Mouse (Mus musculus): ENCODE data around the gene Ccdc107. TPM values are rescaled to one million over a fixed set of nuclear protein-coding genes. Genes with fewer than 3 reads are reported as not detected.

The Ccdc107 gene
- polyA plus RNA-seq, 1 experiment from 2014 or later = 69.1 TPM

DNA sequence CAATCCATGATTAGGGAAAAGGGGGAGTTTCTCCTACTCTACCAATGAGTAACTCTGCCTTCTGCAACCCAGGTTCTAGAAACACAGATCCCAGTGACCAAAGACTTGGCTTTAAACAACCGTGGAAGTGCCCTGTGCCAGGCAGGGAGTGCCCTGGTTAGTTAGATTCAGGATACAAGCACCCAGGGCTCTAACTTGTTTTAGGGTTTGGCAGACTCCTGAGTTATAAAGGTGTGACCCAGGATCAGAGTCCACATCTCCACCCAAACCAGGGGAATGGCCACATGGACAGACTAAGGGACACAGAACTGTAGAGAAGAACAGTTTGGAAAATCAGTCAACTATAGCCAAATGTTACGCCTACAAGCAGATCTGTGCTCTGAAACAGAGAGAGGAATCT lies 10.3 kb downstream of the Ccdc107 start:
- Histone ChIP-seq H3K36me3 (ENCODE audit: control insufficient read depth, insufficient read depth, low read length) (no peaks in the 10 kb centered on the region), H3K9me3 (replicated peaks; ENCODE audit: control insufficient read depth, low read length) (no peaks in the 10 kb centered on the region), H3K4me2 (ENCODE audit: low read length) (no peak overlapping the region), H3K27ac (ENCODE audit: low read depth, low read length) (no peak overlapping the region), H3K27me3 (replicated peaks; ENCODE audit: control insufficient read depth, insufficient read depth, low read length) (peaks cover 5% of the 10 kb centered on the region), H3K4me1 (ENCODE audit: control insufficient read depth, insufficient read depth, low read length) (peaks cover 10% of the 10 kb centered on the region), H3K9ac (ENCODE audit: low read length) (no peak overlapping the region), H3K4me3 (ENCODE audit: low read depth, low read length) (no peak overlapping the region)
- DNase-seq (ENCODE audit: low spot score) = no peak
- 81% methylated on average over 2 of the region's 2 CpGs for WGBS
- ATAC-seq = no peak

DNA sequence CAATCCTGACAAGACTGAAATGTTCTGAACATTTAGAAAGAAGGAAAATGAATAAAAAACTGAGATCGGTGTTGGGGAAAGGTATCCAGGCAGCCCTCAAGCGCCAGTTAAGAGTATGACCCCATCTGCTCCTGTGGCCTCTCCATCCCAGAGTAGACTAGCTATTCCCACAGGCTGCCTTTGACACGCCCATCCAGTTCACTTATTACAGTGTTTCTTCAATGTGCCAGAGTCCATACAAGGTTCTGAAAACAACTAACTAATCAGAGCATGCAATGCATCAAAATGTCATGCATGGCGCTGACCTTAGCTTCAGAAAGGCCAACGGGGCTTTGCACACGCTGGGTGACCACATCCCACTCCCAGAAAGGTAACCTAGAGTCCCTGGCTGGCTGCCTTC lies 10.8 kb downstream of the Ccdc107 start:
- H3K9ac ChIP-seq (ENCODE audit: low read length) = no peak overlapping the region
- H3K9me3 ChIP-seq (replicated peaks; ENCODE audit: control insufficient read depth, low read length) = no peaks in the 10 kb centered on the region
- H3K4me2 ChIP-seq (ENCODE audit: low read length) = no peak overlapping the region
- 86% methylated on average over 6 of the region's 6 CpGs for WGBS
- no peak overlapping the region for H3K27ac ChIP-seq (ENCODE audit: low read depth, low read length)
- no peak overlapping the region for H3K4me3 ChIP-seq (ENCODE audit: low read depth, low read length)
- ATAC-seq (no peak), DNase-seq (ENCODE audit: low spot score) (no peak)
- no peaks in the 10 kb centered on the region for H3K36me3 ChIP-seq (ENCODE audit: control insufficient read depth, insufficient read depth, low read length)
- peaks cover 5% of the 10 kb centered on the region for H3K27me3 ChIP-seq (replicated peaks; ENCODE audit: control insufficient read depth, insufficient read depth, low read length)
- H3K4me1 ChIP-seq (ENCODE audit: control insufficient read depth, insufficient read depth, low read length) = peaks cover 11% of the 10 kb centered on the region

DNA sequence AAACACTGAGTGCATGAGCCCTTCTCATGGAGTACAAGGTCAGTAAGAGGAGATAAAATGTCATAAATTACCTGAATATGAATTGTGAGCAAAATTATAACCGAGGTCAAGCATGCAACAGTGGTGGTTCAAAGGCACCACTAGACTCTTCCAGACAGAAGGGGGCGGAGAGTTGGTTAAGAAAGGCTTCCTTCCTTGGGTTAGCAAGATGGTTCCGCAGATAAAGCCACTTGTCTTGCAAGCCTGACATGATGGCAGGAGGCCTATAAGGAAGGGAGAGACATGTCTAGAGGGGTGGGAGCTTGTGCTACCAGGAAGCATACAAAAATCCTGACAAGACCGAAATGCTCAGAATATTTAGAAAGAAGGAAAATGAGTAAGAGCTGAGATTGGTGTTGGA lies 11.6 kb downstream of the Ccdc107 start:
- no peaks in the 10 kb centered on the region for H3K36me3 ChIP-seq (ENCODE audit: control insufficient read depth, insufficient read depth, low read length)
- H3K27me3 ChIP-seq (replicated peaks; ENCODE audit: control insufficient read depth, insufficient read depth, low read length) = peaks cover 9% of the 10 kb centered on the region
- DNase-seq (ENCODE audit: low spot score) = no peak

DNA sequence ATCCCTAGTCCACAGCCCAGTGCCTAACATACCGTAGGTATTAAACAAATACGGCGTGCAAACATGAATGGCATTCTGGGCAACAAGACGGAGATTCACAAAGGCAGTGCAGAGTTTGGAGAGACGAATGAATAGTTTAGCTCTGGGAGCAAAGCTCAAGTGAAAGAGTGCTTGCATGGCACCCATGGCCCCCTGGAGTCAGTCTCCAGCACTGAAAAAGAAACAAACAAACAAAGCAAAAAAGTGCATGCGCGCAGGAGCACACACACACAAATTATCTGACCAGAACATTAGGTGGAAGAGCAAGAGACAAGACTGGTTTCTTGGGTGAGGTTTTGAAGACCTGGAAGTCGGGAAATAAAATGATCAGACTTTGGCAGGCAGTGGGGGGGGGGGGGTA lies 13.4 kb downstream of the Ccdc107 start:
- DNase-seq (ENCODE audit: low spot score) = no peak
- Histone ChIP-seq H3K9ac (ENCODE audit: low read length) (no peak overlapping the region), H3K27ac (ENCODE audit: low read depth, low read length) (no peak overlapping the region), H3K4me1 (ENCODE audit: control insufficient read depth, insufficient read depth, low read length) (peaks cover 15% of the 10 kb centered on the region), H3K36me3 (ENCODE audit: control insufficient read depth, insufficient read depth, low read length) (no peaks in the 10 kb centered on the region), H3K4me2 (ENCODE audit: low read length) (no peak overlapping the region), H3K9me3 (replicated peaks; ENCODE audit: control insufficient read depth, low read length) (no peaks in the 10 kb centered on the region), H3K27me3 (replicated peaks; ENCODE audit: control insufficient read depth, insufficient read depth, low read length) (peaks cover 9% of the 10 kb centered on the region), H3K4me3 (ENCODE audit: low read depth, low read length) (no peak overlapping the region)
- 62% methylated on average over 8 of the region's 8 CpGs for WGBS
- ATAC-seq = no peak

More for the DNA sequence above, 11.6 kb downstream of the Ccdc107 start:
- Histone ChIP-seq H3K4me2 (ENCODE audit: low read length) (no peak overlapping the region), H3K4me1 (ENCODE audit: control insufficient read depth, insufficient read depth, low read length) (peaks cover 13% of the 10 kb centered on the region), H3K9ac (ENCODE audit: low read length) (no peak overlapping the region), H3K4me3 (ENCODE audit: low read depth, low read length) (no peak overlapping the region), H3K9me3 (replicated peaks; ENCODE audit: control insufficient read depth, low read length) (no peaks in the 10 kb centered on the region), H3K27ac (ENCODE audit: low read depth, low read length) (no peak overlapping the region)
- 87% methylated on average over 4 of the region's 4 CpGs for WGBS
- ATAC-seq = no peak

DNA sequence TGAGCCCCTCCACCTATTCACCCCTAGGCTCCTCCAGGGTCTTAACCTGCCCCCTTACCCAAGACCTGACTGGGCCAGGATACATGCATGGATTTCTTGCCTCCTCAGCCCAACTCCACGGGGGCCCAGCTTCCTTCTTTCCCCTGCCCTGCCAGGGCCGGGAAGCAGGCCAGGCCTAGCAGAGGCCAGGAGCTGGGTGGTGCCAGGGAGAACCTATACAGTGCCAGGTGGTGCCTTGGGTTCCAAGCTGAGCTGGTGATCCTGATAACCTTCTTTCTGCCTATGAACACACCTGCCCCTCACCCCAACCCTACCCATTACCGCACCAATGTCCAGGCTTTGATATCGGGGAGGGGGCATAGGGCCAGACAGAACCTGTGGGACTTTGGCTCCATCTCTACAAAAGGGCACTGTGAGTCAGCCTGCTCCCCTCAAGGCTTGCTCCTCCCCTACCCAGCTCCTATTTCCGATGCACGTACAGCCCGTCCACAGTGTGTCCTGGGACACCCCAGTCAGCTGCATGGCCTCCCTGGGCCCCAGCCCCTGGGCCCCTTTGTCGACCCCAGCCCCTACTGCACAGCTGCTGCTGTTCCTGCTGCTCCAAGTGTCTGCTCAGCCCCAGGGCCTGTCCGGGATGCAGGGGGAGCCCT lies 14.0 kb downstream of the Ccdc107 start, which contains the start of gene Car9:
Car9 (plus strand) TSS at position 431 of the 650 bp plus-strand sequence.
- Histone ChIP-seq H3K9ac (ENCODE audit: low read length) (no peak within 1 kb of the TSS), H3K4me3 (ENCODE audit: low read depth, low read length) (no peak within 1 kb of the TSS), H3K27me3 (replicated peaks; ENCODE audit: control insufficient read depth, insufficient read depth, low read length) (peaks cover 9% of the 10 kb centered on the region), H3K4me1 (ENCODE audit: control insufficient read depth, insufficient read depth, low read length) (peaks cover 15% of the 10 kb centered on the region), H3K36me3 (ENCODE audit: control insufficient read depth, insufficient read depth, low read length) (no peaks in the 10 kb centered on the region), H3K4me2 (ENCODE audit: low read length) (peak within 1 kb of the TSS; percentile 46), H3K27ac (ENCODE audit: low read depth, low read length) (no peak within 1 kb of the TSS), H3K9me3 (replicated peaks; ENCODE audit: control insufficient read depth, low read length) (no peaks in the 10 kb centered on the region)
- 56% methylated on average over 9 of the region's 9 CpGs for WGBS
- no peak for DNase-seq (ENCODE audit: low spot score)
- no peak for ATAC-seq

DNA sequence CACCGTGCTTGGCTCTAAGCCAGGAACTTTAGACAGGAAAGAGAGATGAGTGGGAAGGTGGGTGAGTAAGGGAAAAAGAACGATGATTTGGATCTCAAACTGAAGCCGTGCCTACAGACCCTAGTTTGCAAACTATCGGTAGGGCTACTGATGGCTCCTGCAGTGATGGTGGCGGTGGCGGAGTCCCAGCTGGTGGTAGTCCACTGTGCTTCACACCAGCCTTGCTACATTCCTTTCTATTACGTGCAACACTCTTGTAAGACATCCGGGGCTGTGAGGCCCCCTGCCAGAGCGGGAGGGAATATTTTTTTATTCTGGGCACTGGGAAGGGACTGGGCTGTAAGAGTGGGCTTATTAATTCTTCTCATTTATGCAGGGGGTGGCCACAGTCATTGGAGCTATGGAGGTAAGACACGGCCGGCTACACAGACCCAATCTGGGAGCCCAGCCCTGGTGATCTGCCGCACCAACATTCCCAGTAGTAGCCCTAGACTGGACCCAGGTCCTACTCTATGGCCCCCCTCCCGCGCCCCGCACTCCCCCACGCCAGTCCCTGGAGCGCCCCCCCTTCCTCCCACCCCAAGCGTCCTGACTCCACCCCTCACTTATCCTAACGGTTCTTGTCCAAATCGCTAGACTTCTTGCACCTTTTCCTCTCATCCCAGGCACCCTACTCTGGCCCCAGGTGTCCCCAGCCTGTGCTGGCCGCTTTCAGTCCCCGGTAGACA lies 15.4 kb downstream of the Ccdc107 start:
- peak overlapping the region; percentile 46 for H3K4me2 ChIP-seq (ENCODE audit: low read length)
- H3K27ac ChIP-seq (ENCODE audit: low read depth, low read length) = no peak overlapping the region
- DNase-seq (ENCODE audit: low spot score) (no peak), ATAC-seq (no peak)
- peaks cover 9% of the 10 kb centered on the region for H3K27me3 ChIP-seq (replicated peaks; ENCODE audit: control insufficient read depth, insufficient read depth, low read length)
- peak overlapping the region; percentile 21; the same call in 1 of the 2 replicates for H3K9ac ChIP-seq (ENCODE audit: low read length)
- H3K36me3 ChIP-seq (ENCODE audit: control insufficient read depth, insufficient read depth, low read length) = no peaks in the 10 kb centered on the region
- H3K4me1 ChIP-seq (ENCODE audit: control insufficient read depth, insufficient read depth, low read length) = peaks cover 15% of the 10 kb centered on the region
- no peaks in the 10 kb centered on the region for H3K9me3 ChIP-seq (replicated peaks; ENCODE audit: control insufficient read depth, low read length)
- peak overlapping the region; percentile 18 for H3K4me3 ChIP-seq (ENCODE audit: low read depth, low read length)
- WGBS = 10% methylated on average over 21 of the region's 22 CpGs

DNA sequence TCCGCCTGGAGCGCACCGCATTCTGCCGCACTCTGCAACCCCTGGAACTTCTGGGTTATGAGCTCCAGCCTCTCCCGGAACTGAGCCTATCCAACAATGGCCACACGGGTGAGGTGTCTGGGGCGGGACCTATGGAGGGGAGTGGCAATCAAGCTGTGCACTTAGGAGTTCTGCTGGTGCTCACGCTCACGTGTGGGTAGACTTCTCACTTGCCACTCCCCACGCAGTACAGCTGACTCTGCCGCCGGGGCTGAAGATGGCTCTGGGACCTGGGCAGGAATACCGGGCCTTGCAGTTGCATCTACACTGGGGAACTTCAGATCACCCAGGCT lies 15.9 kb downstream of the Ccdc107 start:
- no peaks in the 10 kb centered on the region for H3K9me3 ChIP-seq (replicated peaks; ENCODE audit: control insufficient read depth, low read length)
- DNase-seq (ENCODE audit: low spot score) (no peak), ATAC-seq (peak; percentile 46; the same call in 1 of the 2 replicates)
- peak overlapping the region; percentile 21; the same call in 1 of the 2 replicates for H3K9ac ChIP-seq (ENCODE audit: low read length)
- H3K4me1 ChIP-seq (ENCODE audit: control insufficient read depth, insufficient read depth, low read length) = peaks cover 15% of the 10 kb centered on the region
- peak overlapping the region; percentile 46 for H3K4me2 ChIP-seq (ENCODE audit: low read length)
- H3K27me3 ChIP-seq (replicated peaks; ENCODE audit: control insufficient read depth, insufficient read depth, low read length) = peaks cover 9% of the 10 kb centered on the region
- H3K4me3 ChIP-seq (ENCODE audit: low read depth, low read length) = peak overlapping the region; percentile 18
- no peak overlapping the region for H3K27ac ChIP-seq (ENCODE audit: low read depth, low read length)
- WGBS = 8% methylated on average over 13 of the region's 13 CpGs
- no peaks in the 10 kb centered on the region for H3K36me3 ChIP-seq (ENCODE audit: control insufficient read depth, insufficient read depth, low read length)

DNA sequence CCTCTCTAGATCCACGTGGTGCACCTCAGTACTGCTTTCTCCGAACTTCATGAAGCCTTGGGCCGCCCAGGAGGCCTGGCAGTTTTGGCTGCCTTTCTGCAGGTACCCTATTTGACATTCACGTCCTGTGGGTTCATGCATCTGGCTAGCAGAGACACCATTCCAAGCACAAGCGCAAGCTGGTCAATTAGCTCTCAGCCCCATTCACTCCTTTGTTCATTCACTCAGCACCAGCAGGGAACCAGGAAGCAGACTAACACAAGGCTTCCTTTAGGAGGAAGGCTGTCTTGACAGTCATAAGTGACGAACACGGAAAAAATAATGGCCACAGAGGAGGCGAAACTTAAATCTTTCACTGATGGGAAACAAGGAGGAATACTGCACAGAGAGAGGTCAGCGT lies 16.4 kb downstream of the Ccdc107 start:
- H3K4me1 ChIP-seq (ENCODE audit: control insufficient read depth, insufficient read depth, low read length) = peaks cover 15% of the 10 kb centered on the region
- DNase-seq (ENCODE audit: low spot score) = no peak
- no peaks in the 10 kb centered on the region for H3K36me3 ChIP-seq (ENCODE audit: control insufficient read depth, insufficient read depth, low read length)
- H3K9me3 ChIP-seq (replicated peaks; ENCODE audit: control insufficient read depth, low read length) = no peaks in the 10 kb centered on the region
- 7% methylated on average over 9 of the region's 9 CpGs for WGBS
- no peak overlapping the region for H3K27ac ChIP-seq (ENCODE audit: low read depth, low read length)
- H3K4me3 ChIP-seq (ENCODE audit: low read depth, low read length) = 0 out of 2 replicates have a peak overlapping the region, but pooled peaks have one; percentile 18
- ATAC-seq = no peak
- H3K4me2 ChIP-seq (ENCODE audit: low read length) = peak overlapping the region; percentile 46
- H3K9ac ChIP-seq (ENCODE audit: low read length) = no peak overlapping the region
- peaks cover 9% of the 10 kb centered on the region for H3K27me3 ChIP-seq (replicated peaks; ENCODE audit: control insufficient read depth, insufficient read depth, low read length)
